Mouse (Mus musculus) stomach, postnatal 0 days (tissue): ENCODE measurements around the gene Brms1. TPM values are rescaled to one million over a fixed set of nuclear protein-coding genes. Genes with fewer than 3 reads are reported as not detected.

Experiments
- ATAC-seq: fragments of 200-750 bp; cut with Nextera tagmentation; 2 replicates; pipeline ENCODE4 v1.8.0; 2017; ENCODE audit not compliant: low FRiP score, low TSS enrichment
- DNase-seq: peaks from one replicate; pipeline ENCODE4 v3.0.0-alpha.2; 2016; ENCODE audit warnings: low spot score
- H3K27ac ChIP-seq: fragments of 300-500 bp; sonication (generic); replicated peaks from 2 replicates; pipeline ENCODE4 v1.5.1; 2014; ENCODE audit warnings: mild to moderate bottlenecking, control low read depth
- H3K27me3 ChIP-seq: fragments of 300-500 bp; sonication (generic); 2 replicates; pipeline ENCODE4 v1.6.1; 2014; ENCODE audit warnings: low read length; ENCODE audit not compliant: control insufficient read depth, insufficient read depth
- H3K36me3 ChIP-seq: fragments of 300-500 bp; sonication (generic); 2 replicates; pipeline ENCODE4 v1.6.1; 2014; ENCODE audit warnings: low read length, mixed read lengths; ENCODE audit not compliant: control insufficient read depth, insufficient read depth
- H3K4me1 ChIP-seq: fragments of 300-500 bp; sonication (generic); replicated peaks from 2 replicates; pipeline ENCODE4 v1.6.1; 2014; ENCODE audit warnings: antibody characterized with exemption; ENCODE audit not compliant: control insufficient read depth, insufficient read depth
- H3K4me2 ChIP-seq: fragments of 300-500 bp; sonication (generic); replicated peaks from 2 replicates; pipeline ENCODE4 v1.6.1; 2014; ENCODE audit warnings: low read depth, mild to moderate bottlenecking, control low read depth, moderate library complexity
- H3K4me3 ChIP-seq: fragments of 300-500 bp; sonication (generic); 2 replicates; pipeline ENCODE4 v1.5.1; 2014; ENCODE audit warnings: low read depth, low read length, control low read depth
- H3K9ac ChIP-seq: fragments of 300-500 bp; sonication (generic); 2 replicates; pipeline ENCODE4 v1.6.1; 2014; ENCODE audit warnings: mild to moderate bottlenecking, low read length, control low read depth, mixed read lengths
- H3K9me3 ChIP-seq: fragments of 300-500 bp; sonication (generic); 2 replicates; pipeline ENCODE4 v1.6.1; 2016; ENCODE audit warnings: low read length; ENCODE audit not compliant: control insufficient read depth
- CTCF ChIP-seq: IDR thresholded peaks from 2 replicates; pipeline ENCODE4 v1.5.1; 2016; ENCODE audit warnings: antibody characterized with exemption, low read depth, mild to moderate bottlenecking, moderate library complexity
- EP300 ChIP-seq: optimal IDR thresholded peaks from 2 replicates; pipeline ENCODE3; 2016; ENCODE audit warnings: antibody characterized with exemption
- WGBS: fragments of 180-500 bp; shearing (Covaris S2); extraction: QIAGEN DNeasy Blood & Tissue Kit; methylation state at CpG from one replicate; pipeline ENCODE4 v1.1.7; 2014; 5-methylcytosine and 5-hydroxymethylcytosine counted together
- polyA plus RNA-seq: library from polyadenylated mRNA; unstranded; fragments of >200 nt; fragmentation: Nextera tagmentation; extraction: Ambion mirVana; gene quantifications from 2 replicates; pipeline ENCODE4 v1.2.1, GENCODE M21; 2015

Brms1 gene
- polyA plus RNA-seq, 1 experiment from 2014 or later: 42.3 TPM

- H3K9me3 ChIP-seq: no peaks in the 10 kb centered on the region
- TF ChIP-seq CTCF (no peak), EP300 (no peak)
- DNase-seq (no peak), ATAC-seq (no peak)
- H3K27me3 ChIP-seq: no peaks in the 10 kb centered on the region
- H3K27ac ChIP-seq: no peak overlapping the region
- H3K36me3 ChIP-seq: no peaks in the 10 kb centered on the region
- no peak overlapping the region for H3K4me2 ChIP-seq
- WGBS: 77% methylated on average over 5 of the region's 5 CpGs
- no peak overlapping the region for H3K4me3 ChIP-seq
- H3K9ac ChIP-seq: no peak overlapping the region
- peaks cover 12% of the 10 kb centered on the region for H3K4me1 ChIP-seq
Observed at GRCm38 (mm10) chr19:5062041-5062440, 20.9 kb downstream of the Brms1 start.

GRCm38 (mm10) chr19:5062446-5062845 is 21.3 kb downstream of the Brms1 start:
- H3K27ac ChIP-seq: peak overlapping the region; percentile 45; the same call in 1 of the 2 replicates
- H3K4me2 ChIP-seq: no peak overlapping the region
- H3K4me3 ChIP-seq: no peak overlapping the region
- no peaks in the 10 kb centered on the region for H3K9me3 ChIP-seq
- 65% methylated on average over 6 of the region's 6 CpGs for WGBS
- ATAC-seq (no peak), DNase-seq (no peak)
- TF ChIP-seq EP300: no peak
- TF ChIP-seq CTCF: no peak
- H3K36me3 ChIP-seq: no peaks in the 10 kb centered on the region
- H3K27me3 ChIP-seq: no peaks in the 10 kb centered on the region
- no peak overlapping the region for H3K9ac ChIP-seq
- peaks cover 14% of the 10 kb centered on the region for H3K4me1 ChIP-seq

- Histone ChIP-seq H3K27me3 (no peaks in the 10 kb centered on the region; the same call in 1 of the 2 replicates), H3K36me3 (no peaks in the 10 kb centered on the region), H3K9me3 (no peaks in the 10 kb centered on the region), H3K27ac (0 out of 2 replicates have a peak overlapping the region, but pooled peaks have one; percentile 20), H3K4me3 (no peak overlapping the region), H3K4me1 (peaks cover 14% of the 10 kb centered on the region; the same call in 1 of the 2 replicates), H3K9ac (no peak overlapping the region), H3K4me2 (no peak overlapping the region)
- no peak for DNase-seq
- TF ChIP-seq EP300 (no peak), CTCF (no peak)
- no peak for ATAC-seq
- 36% methylated on average over 7 of the region's 7 CpGs for WGBS
Observed at GRCm38 (mm10) chr19:5065104-5065503, 23.9 kb downstream of the Brms1 start.

GRCm38 (mm10) chr19:5067040-5067799 is 26.1 kb downstream of the Brms1 start:
- DNase-seq (no peak), ATAC-seq (peak; percentile 3; the same call in 1 of the 2 replicates)
- peak overlapping the region; percentile 93 for H3K27ac ChIP-seq
- H3K36me3 ChIP-seq: no peaks in the 10 kb centered on the region
- TF ChIP-seq CTCF (no peak), EP300 (no peak)
- WGBS: 4% methylated on average over 15 of the region's 15 CpGs
- H3K4me2 ChIP-seq: peak overlapping the region; percentile 73
- H3K9ac ChIP-seq: peak overlapping the region; percentile 41
- no peaks in the 10 kb centered on the region for H3K9me3 ChIP-seq
- H3K4me1 ChIP-seq: peaks cover 9% of the 10 kb centered on the region; the same call in 1 of the 2 replicates
- no peaks in the 10 kb centered on the region; the same call in 1 of the 2 replicates for H3K27me3 ChIP-seq
- peak overlapping the region; percentile 60 for H3K4me3 ChIP-seq

GRCm38 (mm10) chr19:5067867-5068569 is 26.9 kb downstream of the Brms1 start, which contains the start of gene Cd248:
Gene Cd248 (plus strand): TSS chr19:5068078.
- Histone ChIP-seq H3K4me3 (peak within 1 kb of the TSS; percentile 60), H3K4me1 (peaks cover 9% of the 10 kb centered on the region; the same call in 1 of the 2 replicates), H3K27me3 (no peaks in the 10 kb centered on the region; the same call in 1 of the 2 replicates), H3K4me2 (peak within 1 kb of the TSS; percentile 73), H3K36me3 (no peaks in the 10 kb centered on the region), H3K9ac (peak within 1 kb of the TSS; percentile 68), H3K9me3 (no peaks in the 10 kb centered on the region), H3K27ac (peak within 1 kb of the TSS; percentile 93)
- ATAC-seq (peak; percentile 46; the same call in 1 of the 2 replicates), DNase-seq (peak; percentile 70)
- TF ChIP-seq EP300 (no peak), CTCF (no peak)
- 1% methylated on average over 52 of the region's 56 CpGs for WGBS
